Mouse (Mus musculus) intestine, postnatal 0 days (tissue): Measurements from ENCODE around the gene Slc25a34. TPM values are rescaled to one million over a fixed set of nuclear protein-coding genes. Genes with fewer than 3 reads are reported as not detected.

ENCODE experiments used
- ATAC-seq: fragments of 200-750 bp; cut with Nextera tagmentation; 2 replicates; pipeline ENCODE4 v1.8.0; 2017; ENCODE audit warnings: mild to moderate bottlenecking, moderate TSS enrichment, moderate library complexity
- H3K27ac ChIP-seq: fragments of 300-500 bp; sonication (generic); 2 replicates; pipeline ENCODE4 v1.5.1; 2014; ENCODE audit warnings: mild to moderate bottlenecking, low read depth, low read length, moderate library complexity
- H3K27me3 ChIP-seq: fragments of 300-500 bp; sonication (generic); replicated peaks from 2 replicates; pipeline ENCODE4 v1.6.1; 2014; ENCODE audit warnings: low read length, mixed read lengths; ENCODE audit not compliant: control insufficient read depth, insufficient read depth
- H3K36me3 ChIP-seq: fragments of 300-500 bp; sonication (generic); 2 replicates; pipeline ENCODE4 v1.6.1; 2014; ENCODE audit warnings: mild to moderate bottlenecking, moderate library complexity; ENCODE audit not compliant: control insufficient read depth, insufficient read depth
- H3K4me1 ChIP-seq: fragments of 300-500 bp; sonication (generic); replicated peaks from 2 replicates; pipeline ENCODE4 v1.6.1; 2014; ENCODE audit warnings: antibody characterized with exemption, low read length, mixed read lengths; ENCODE audit not compliant: control insufficient read depth, insufficient read depth
- H3K4me2 ChIP-seq: fragments of 300-500 bp; sonication (generic); replicated peaks from 2 replicates; pipeline ENCODE4 v1.6.1; 2014; ENCODE audit warnings: low read depth, mild to moderate bottlenecking, moderate library complexity
- H3K4me3 ChIP-seq: fragments of 300-500 bp; sonication (generic); 2 replicates; pipeline ENCODE4 v1.5.1; 2014; ENCODE audit warnings: low read depth, low read length
- H3K9ac ChIP-seq: fragments of 300-500 bp; sonication (generic); 2 replicates; pipeline ENCODE4 v1.6.1; 2014; ENCODE audit warnings: mild to moderate bottlenecking, low read depth, low read length
- H3K9me3 ChIP-seq: fragments of 300-500 bp; sonication (generic); 2 replicates; pipeline ENCODE4 v1.6.1; 2016; ENCODE audit warnings: mixed run types; ENCODE audit not compliant: control insufficient read depth
- CTCF ChIP-seq: sonication (generic); IDR thresholded peaks from 2 replicates; pipeline ENCODE4 v1.5.1; 2016; ENCODE audit warnings: low read depth, mild to moderate bottlenecking, control low read depth, antibody characterized with exemption, moderate library complexity
- WGBS: fragments of 180-500 bp; shearing (Covaris S2); extraction: QIAGEN DNeasy Blood & Tissue Kit; methylation state at CpG from one replicate; pipeline ENCODE4 v1.1.7; 2014; 5-methylcytosine and 5-hydroxymethylcytosine counted together
- polyA plus RNA-seq: library from polyadenylated mRNA; unstranded; fragments of >200 nt; fragmentation: Nextera tagmentation; extraction: Ambion mirVana; gene quantifications from 2 replicates; pipeline ENCODE4 v1.2.1, GENCODE M21; 2015

Slc25a34 gene
- polyA plus RNA-seq, 1 experiment from 2014 or later, result 23.8 TPM

- Histone ChIP-seq H3K27me3 (no peaks in the 10 kb centered on the region), H3K36me3 (peaks cover 74% of the 10 kb centered on the region), H3K9me3 (no peaks in the 10 kb centered on the region), H3K4me3 (no peak overlapping the region), H3K4me2 (no peak overlapping the region), H3K4me1 (no peaks in the 10 kb centered on the region), H3K27ac (no peak overlapping the region), H3K9ac (no peak overlapping the region)
- no peak for ATAC-seq
- TF ChIP-seq CTCF, result no peak
- WGBS, result 95% methylated on average over 5 of the region's 5 CpGs
Measured at GRCm38 (mm10) chr4:141636693-141637092, 13.1 kb upstream of the Slc25a34 start.

DNA sequence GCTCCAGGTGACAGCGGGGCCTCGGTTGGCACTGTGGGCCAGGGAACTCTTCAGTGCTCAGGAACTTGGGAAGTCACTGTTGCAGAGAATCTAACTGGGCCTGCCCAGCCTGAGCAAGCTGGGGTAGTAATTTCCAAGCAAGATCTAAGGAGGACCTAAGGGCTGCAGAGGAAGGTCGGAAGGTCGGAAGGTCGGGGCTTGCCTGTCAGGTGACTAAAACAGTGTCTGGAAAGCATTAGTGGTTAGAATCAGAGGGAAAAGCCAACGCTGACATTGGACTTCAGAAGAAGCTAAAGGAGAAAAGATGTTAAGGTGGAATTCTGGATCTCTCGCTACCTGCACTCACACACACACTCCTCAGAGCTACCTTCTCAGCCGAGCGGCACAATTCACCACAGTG is 12.4 kb upstream of the Slc25a34 start:
- Histone ChIP-seq H3K27ac (no peak overlapping the region), H3K4me2 (no peak overlapping the region), H3K9ac (no peak overlapping the region), H3K27me3 (no peaks in the 10 kb centered on the region), H3K36me3 (peaks cover 74% of the 10 kb centered on the region), H3K4me3 (no peak overlapping the region), H3K4me1 (no peaks in the 10 kb centered on the region), H3K9me3 (no peaks in the 10 kb centered on the region)
- 84% methylated on average over 9 of the region's 9 CpGs for WGBS
- no peak for TF ChIP-seq CTCF
- no peak for ATAC-seq

DNA sequence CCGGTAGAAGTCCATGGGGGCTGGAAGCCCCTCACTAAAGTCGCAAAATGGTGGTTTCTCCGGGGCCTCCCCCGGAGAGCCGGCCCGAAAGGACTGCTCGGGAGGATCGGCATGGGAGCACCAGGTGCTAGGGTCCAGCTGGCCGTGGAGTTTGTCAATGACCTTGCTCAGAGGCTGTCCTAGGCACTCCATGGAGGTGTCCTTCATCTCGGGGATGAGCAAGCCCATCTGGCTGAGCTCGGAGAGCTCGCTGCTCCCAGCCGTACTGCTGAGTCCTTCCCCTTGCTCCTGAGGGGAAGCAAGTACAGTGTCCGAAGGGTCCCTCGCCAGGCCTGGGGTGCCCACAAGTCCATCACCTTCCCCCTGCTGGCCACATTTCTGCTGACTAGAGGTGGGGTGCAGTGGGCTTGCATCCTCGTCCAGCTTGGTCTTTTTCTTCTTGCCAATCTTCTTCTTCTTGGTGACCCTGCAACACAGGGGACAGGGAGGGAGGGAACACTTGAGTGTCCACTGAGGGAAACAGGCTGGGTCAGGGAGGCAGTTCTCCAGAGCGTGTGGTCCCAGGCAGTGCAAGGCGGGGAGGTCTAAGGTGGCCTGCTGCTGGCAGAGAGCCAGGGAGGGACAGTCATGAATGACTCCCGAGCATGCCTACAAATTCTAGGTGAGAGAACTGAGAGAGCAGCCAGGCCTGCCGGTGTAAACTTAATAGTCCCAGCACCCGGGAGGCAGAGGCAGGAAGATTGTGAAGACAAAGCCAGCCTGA is 8.7 kb upstream of the Slc25a34 start:
- Histone ChIP-seq H3K27me3 (no peaks in the 10 kb centered on the region), H3K36me3 (peaks cover 78% of the 10 kb centered on the region), H3K4me2 (no peak overlapping the region), H3K27ac (no peak overlapping the region), H3K9ac (no peak overlapping the region), H3K4me3 (no peak overlapping the region), H3K4me1 (no peaks in the 10 kb centered on the region), H3K9me3 (no peaks in the 10 kb centered on the region)
- no peak for ATAC-seq
- TF ChIP-seq CTCF, result no peak
- 90% methylated on average over 21 of the region's 21 CpGs for WGBS

- 95% methylated on average over 20 of the region's 20 CpGs for WGBS
- H3K36me3 ChIP-seq, result peaks cover 79% of the 10 kb centered on the region
Measured at GRCm38 (mm10) chr4:141631250-141631649, 7.6 kb upstream of the Slc25a34 start.

DNA sequence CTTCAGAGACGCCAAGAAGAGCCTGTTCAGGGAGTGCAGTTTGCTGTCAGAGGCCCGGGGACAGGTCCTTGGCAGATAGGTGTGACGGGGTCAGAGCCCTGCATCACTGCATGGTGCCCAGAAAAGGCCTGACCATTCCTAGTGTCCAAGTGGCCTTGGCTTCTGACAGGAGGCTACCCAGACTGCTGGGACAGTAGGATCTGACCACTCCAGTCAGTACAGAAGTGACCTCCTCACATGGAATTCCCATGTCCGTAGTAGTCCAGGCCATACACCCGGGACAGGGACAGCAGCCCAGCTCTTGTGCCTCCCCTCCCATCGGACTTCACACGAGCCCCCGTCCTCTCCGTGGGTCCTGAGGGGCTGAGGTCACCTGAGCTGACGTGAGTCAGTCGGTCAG is 6.4 kb upstream of the Slc25a34 start:
- no peak overlapping the region for H3K9ac ChIP-seq

More at GRCm38 (mm10) chr4:141631250-141631649, 7.6 kb upstream of the Slc25a34 start:
- Histone ChIP-seq H3K27ac (no peak overlapping the region), H3K4me1 (no peaks in the 10 kb centered on the region), H3K4me3 (no peak overlapping the region), H3K9ac (no peak overlapping the region), H3K27me3 (no peaks in the 10 kb centered on the region), H3K9me3 (no peaks in the 10 kb centered on the region), H3K4me2 (no peak overlapping the region)
- TF ChIP-seq CTCF, result no peak
- ATAC-seq, result no peak

GRCm38 (mm10) chr4:141628661-141629060 is 5.0 kb upstream of the Slc25a34 start:
- 83% methylated on average over 14 of the region's 14 CpGs for WGBS
- H3K27me3 ChIP-seq, result no peaks in the 10 kb centered on the region
- no peak overlapping the region for H3K4me2 ChIP-seq
- no peak overlapping the region for H3K4me3 ChIP-seq
- no peak for TF ChIP-seq CTCF
- H3K36me3 ChIP-seq, result peaks cover 74% of the 10 kb centered on the region
- H3K9me3 ChIP-seq, result no peaks in the 10 kb centered on the region
- H3K27ac ChIP-seq, result no peak overlapping the region
- no peak overlapping the region for H3K9ac ChIP-seq
- H3K4me1 ChIP-seq, result 0 out of 2 replicates have a peak, but pooled peaks cover 5% of the 10 kb centered on the region
- ATAC-seq, result no peak

More for the DNA sequence above, 6.4 kb upstream of the Slc25a34 start:
- Histone ChIP-seq H3K4me1 (0 out of 2 replicates have a peak, but pooled peaks cover 2% of the 10 kb centered on the region), H3K27me3 (no peaks in the 10 kb centered on the region), H3K27ac (no peak overlapping the region), H3K36me3 (peaks cover 82% of the 10 kb centered on the region), H3K4me2 (no peak overlapping the region), H3K4me3 (no peak overlapping the region), H3K9me3 (no peaks in the 10 kb centered on the region)
- 86% methylated on average over 11 of the region's 11 CpGs for WGBS
- no peak for ATAC-seq
- TF ChIP-seq CTCF, result no peak
